Mouse (Mus musculus): ENCODE measurements around the gene Fam89b. TPM values are rescaled to one million over a fixed set of nuclear protein-coding genes. Genes with fewer than 3 reads are reported as not detected.

Fam89b gene
- polyA plus RNA-seq, 1 experiment from 2014 or later, result 93.4 TPM

DNA sequence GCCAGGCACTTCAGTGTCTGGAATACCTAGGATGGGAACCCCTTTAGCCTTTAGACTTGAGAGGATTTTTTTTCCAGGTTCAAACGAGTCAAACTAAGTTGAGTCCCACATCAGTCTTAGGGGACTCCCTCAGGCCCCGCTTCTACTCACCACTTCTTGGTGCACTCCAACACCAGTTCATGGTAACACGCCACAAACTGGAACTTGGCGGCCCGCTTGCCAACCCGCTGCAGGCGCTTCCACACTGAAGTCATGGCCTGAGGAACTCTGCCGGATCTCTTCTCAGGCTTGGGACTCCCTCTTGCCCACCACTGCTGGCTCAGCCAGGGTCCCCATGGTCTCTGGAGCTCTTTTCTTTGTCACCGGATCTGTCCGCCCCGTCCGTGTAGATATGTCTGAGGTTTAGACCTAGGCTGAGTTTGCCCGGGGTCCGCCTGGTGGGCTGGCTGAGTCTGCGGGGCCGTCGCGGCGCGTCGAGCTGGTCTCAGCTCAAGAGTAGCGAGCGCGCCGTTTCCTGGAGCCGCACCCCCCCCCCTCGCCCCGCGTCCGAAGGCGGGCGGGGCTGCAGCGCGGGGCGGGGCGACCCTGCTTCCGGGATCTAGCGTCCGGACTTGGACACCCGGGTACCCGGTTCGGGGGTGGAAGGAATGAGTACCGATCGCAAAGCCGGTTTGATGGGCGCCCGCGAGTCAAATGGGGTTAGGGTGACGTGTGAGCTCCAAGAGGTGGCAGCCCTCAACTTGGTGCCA lies 3.5 kb downstream of the Fam89b start, which contains the start of gene Ehbp1l1:
Ehbp1l1 (minus strand) TSS at position 551 of the 749 bp plus-strand sequence.
- H3K36me3 ChIP-seq (ENCODE audit: insufficient read depth, low read length), result peaks cover 19% of the 10 kb centered on the region
- peak within 1 kb of the TSS; percentile 97 for H3K4me3 ChIP-seq (ENCODE audit: low read length)
- no peaks in the 10 kb centered on the region for H3K27me3 ChIP-seq (ENCODE audit: insufficient read depth, low read length)
- peak within 1 kb of the TSS; percentile 70 for H3K9ac ChIP-seq (replicated peaks; ENCODE audit: low read length)
- peak within 1 kb of the TSS; percentile 67 for H3K27ac ChIP-seq (ENCODE audit: low read length)
- ATAC-seq (ENCODE audit: low FRiP score, low TSS enrichment), result peak; percentile 7; the same call in 1 of the 2 replicates
- 8% methylated on average over 49 of the region's 49 CpGs for WGBS
- peaks cover 63% of the 10 kb centered on the region for H3K4me1 ChIP-seq (ENCODE audit: insufficient read depth, low read length)
- H3K4me2 ChIP-seq (replicated peaks; ENCODE audit: low read depth, low read length), result peak within 1 kb of the TSS; percentile 85
- H3K9me3 ChIP-seq (ENCODE audit: low read length), result no peaks in the 10 kb centered on the region

DNA sequence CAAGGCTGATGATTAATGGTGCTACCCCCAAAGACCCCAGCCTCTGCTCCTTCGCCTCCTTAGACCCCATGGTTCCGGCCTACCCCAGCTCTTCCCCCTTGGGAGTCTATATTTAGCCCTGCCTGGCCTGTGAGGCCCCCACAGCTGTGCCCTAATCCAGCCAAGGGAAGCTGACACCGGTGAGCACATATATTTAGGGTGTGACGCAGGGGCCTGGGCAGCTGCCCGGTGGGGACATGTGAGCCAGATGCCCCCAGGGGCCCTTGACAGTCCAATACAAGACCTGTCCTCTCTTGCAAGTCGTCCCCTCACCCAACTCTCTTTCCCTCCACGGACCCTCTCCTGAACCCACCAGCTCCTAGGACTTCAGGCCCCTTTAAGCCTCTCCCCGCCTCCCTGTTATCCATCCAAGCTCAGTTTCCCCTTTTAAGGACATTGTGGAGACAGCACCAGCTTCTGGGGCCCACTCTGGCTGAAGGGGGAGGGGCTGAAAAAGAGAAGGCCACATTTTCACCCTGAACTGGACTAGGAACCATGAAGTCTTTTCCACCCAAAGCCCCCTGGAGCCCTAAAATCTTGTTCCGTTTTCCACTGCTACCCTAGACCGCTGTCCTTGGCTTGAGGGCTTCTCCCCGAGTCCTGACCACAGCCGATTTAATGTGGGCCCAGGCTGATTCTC lies 4.3 kb downstream of the Fam89b start:
- peak overlapping the region; percentile 67 for H3K27ac ChIP-seq (ENCODE audit: low read length)
- H3K27me3 ChIP-seq (ENCODE audit: insufficient read depth, low read length), result no peaks in the 10 kb centered on the region
- peak overlapping the region; percentile 52 for H3K4me3 ChIP-seq (ENCODE audit: low read length)
- peaks cover 56% of the 10 kb centered on the region for H3K4me1 ChIP-seq (ENCODE audit: insufficient read depth, low read length)
- H3K9me3 ChIP-seq (ENCODE audit: low read length), result no peaks in the 10 kb centered on the region
- ATAC-seq (ENCODE audit: low FRiP score, low TSS enrichment), result no peak
- peaks cover 24% of the 10 kb centered on the region for H3K36me3 ChIP-seq (ENCODE audit: insufficient read depth, low read length)
- 54% methylated on average over 12 of the region's 12 CpGs for WGBS
- H3K4me2 ChIP-seq (replicated peaks; ENCODE audit: low read depth, low read length), result peak overlapping the region; percentile 85
- peak overlapping the region; percentile 70 for H3K9ac ChIP-seq (replicated peaks; ENCODE audit: low read length)

DNA sequence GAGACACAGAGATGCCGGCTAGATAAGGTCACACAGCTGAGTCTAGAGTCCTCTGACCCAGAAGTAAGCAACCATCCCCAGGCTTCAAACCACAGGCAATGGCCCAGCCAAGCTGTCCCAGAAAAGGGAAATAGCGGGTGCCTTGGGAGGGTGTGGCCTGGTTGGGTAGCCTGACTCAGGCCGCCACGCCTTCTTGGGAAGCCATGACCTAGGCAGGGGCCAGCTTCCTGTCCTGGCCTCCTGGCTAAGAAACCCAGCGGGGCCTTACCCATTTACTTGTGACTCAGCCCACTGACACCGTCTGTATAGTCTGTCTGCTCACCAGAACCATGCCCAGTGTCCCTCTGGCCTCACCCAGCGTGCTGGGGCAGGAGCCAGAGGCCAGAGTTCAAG lies 4.9 kb downstream of the Fam89b start:
- Histone ChIP-seq H3K4me3 (ENCODE audit: low read length) (peak overlapping the region; percentile 52), H3K27me3 (ENCODE audit: insufficient read depth, low read length) (no peaks in the 10 kb centered on the region), H3K9me3 (ENCODE audit: low read length) (no peaks in the 10 kb centered on the region), H3K36me3 (ENCODE audit: insufficient read depth, low read length) (peaks cover 27% of the 10 kb centered on the region), H3K4me2 (replicated peaks; ENCODE audit: low read depth, low read length) (peak overlapping the region; percentile 85), H3K4me1 (ENCODE audit: insufficient read depth, low read length) (peaks cover 49% of the 10 kb centered on the region), H3K27ac (ENCODE audit: low read length) (peak overlapping the region; percentile 67), H3K9ac (replicated peaks; ENCODE audit: low read length) (peak overlapping the region; percentile 70)
- ATAC-seq (ENCODE audit: low FRiP score, low TSS enrichment), result no peak
- 49% methylated on average over 7 of the region's 7 CpGs for WGBS

DNA sequence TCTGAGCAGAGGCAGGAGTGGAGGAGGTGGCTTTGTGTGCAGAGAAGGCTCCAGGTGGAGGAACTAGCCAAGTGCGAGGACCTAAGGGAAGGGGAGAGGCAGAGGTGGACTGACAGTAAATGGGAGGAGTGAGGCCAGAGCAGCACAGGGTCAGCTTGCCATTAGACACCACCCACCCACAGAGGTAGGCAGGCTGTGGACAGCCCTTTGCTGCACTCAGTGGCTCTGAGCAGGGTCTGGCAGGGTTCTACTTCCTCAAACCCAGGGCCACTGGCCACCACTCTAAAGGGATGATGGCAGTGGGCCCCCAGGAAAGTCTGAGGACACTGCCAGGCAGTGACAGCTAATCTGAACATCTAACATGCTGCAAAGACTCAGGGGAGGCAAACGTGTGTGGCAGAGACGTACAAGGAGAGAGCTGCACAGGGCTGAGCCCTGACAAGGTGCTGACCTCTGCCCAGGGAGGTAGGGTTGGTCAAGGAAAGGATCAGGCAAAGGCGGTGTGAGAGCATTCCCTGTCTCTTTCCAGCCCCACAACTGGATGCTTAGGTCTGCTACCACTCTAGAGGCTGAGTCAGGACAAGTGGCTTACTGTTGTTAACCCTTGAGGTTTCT lies 5.4 kb downstream of the Fam89b start:
- ATAC-seq (ENCODE audit: low FRiP score, low TSS enrichment), result no peak
- H3K36me3 ChIP-seq (ENCODE audit: insufficient read depth, low read length), result peaks cover 31% of the 10 kb centered on the region
- peaks cover 49% of the 10 kb centered on the region for H3K4me1 ChIP-seq (ENCODE audit: insufficient read depth, low read length)

DNA sequence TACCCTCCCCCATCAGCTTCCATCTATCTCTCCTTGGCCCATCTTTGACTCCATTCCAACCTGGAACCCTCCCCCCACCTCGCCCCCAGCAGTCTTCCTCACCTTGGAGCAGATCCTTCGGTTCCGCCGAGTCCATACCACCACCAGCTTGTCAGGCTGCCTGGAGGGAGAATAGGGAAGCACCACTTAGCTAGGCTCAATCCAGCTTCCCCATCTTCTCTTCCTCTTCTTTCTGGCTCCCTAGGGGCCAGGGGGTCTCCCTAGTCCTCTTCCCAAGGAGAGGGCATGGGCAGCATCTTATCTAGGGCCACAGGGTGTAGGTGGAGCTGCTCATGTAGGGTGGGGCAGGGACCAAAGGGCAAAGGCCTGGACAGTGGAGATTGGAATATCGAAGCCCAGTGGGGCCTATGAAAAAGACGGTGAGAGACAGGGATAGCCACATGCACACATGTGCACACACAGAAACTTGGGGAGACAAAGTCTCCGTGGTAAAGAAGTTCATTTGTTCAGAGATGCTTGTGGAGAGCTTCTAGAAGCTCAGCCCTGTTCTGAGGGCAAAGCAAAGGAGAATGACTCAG lies 6.5 kb downstream of the Fam89b start:
- Histone ChIP-seq H3K27ac (ENCODE audit: low read length) (no peak overlapping the region), H3K4me2 (replicated peaks; ENCODE audit: low read depth, low read length) (no peak overlapping the region), H3K9ac (replicated peaks; ENCODE audit: low read length) (no peak overlapping the region), H3K27me3 (ENCODE audit: insufficient read depth, low read length) (no peaks in the 10 kb centered on the region), H3K36me3 (ENCODE audit: insufficient read depth, low read length) (peaks cover 36% of the 10 kb centered on the region), H3K4me3 (ENCODE audit: low read length) (no peak overlapping the region), H3K4me1 (ENCODE audit: insufficient read depth, low read length) (peaks cover 41% of the 10 kb centered on the region), H3K9me3 (ENCODE audit: low read length) (no peaks in the 10 kb centered on the region)
- ATAC-seq (ENCODE audit: low FRiP score, low TSS enrichment), result no peak
- 92% methylated on average over 7 of the region's 7 CpGs for WGBS

More for the DNA sequence above, 5.4 kb downstream of the Fam89b start:
- Histone ChIP-seq H3K4me2 (replicated peaks; ENCODE audit: low read depth, low read length) (peak overlapping the region; percentile 85), H3K27ac (ENCODE audit: low read length) (0 out of 2 replicates have a peak overlapping the region, but pooled peaks have one; percentile 30), H3K9me3 (ENCODE audit: low read length) (no peaks in the 10 kb centered on the region), H3K27me3 (ENCODE audit: insufficient read depth, low read length) (no peaks in the 10 kb centered on the region), H3K4me3 (ENCODE audit: low read length) (peak overlapping the region; percentile 52), H3K9ac (replicated peaks; ENCODE audit: low read length) (peak overlapping the region; percentile 17; the same call in 1 of the 2 replicates)
- 42% methylated on average over 4 of the region's 4 CpGs for WGBS

DNA sequence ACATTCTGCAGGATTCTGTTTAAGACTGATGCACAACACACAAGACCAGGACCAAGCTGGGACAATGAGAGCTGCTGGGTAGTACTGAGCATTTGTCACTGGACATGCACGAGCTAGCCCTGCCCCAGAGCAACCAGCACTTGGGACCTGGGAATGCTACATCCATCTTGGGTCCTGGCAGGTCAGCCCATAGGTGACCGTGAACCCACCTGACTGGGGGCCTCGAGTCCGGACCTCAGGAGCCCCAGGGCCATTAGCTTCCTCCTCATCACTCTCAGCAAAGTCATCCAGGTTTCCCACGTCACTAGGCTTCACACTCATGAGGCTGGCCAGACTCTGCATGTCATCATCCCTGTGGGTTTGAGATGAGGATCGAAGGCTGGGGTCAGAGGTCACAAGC lies 8.2 kb downstream of the Fam89b start:
- Histone ChIP-seq H3K4me3 (ENCODE audit: low read length) (no peak overlapping the region), H3K27ac (ENCODE audit: low read length) (no peak overlapping the region), H3K27me3 (ENCODE audit: insufficient read depth, low read length) (no peaks in the 10 kb centered on the region), H3K9ac (replicated peaks; ENCODE audit: low read length) (no peak overlapping the region), H3K36me3 (ENCODE audit: insufficient read depth, low read length) (peaks cover 36% of the 10 kb centered on the region), H3K4me1 (ENCODE audit: insufficient read depth, low read length) (peaks cover 26% of the 10 kb centered on the region), H3K9me3 (ENCODE audit: low read length) (no peaks in the 10 kb centered on the region), H3K4me2 (replicated peaks; ENCODE audit: low read depth, low read length) (no peak overlapping the region)
- WGBS, result 91% methylated on average over 6 of the region's 6 CpGs
- ATAC-seq (ENCODE audit: low FRiP score, low TSS enrichment), result no peak

DNA sequence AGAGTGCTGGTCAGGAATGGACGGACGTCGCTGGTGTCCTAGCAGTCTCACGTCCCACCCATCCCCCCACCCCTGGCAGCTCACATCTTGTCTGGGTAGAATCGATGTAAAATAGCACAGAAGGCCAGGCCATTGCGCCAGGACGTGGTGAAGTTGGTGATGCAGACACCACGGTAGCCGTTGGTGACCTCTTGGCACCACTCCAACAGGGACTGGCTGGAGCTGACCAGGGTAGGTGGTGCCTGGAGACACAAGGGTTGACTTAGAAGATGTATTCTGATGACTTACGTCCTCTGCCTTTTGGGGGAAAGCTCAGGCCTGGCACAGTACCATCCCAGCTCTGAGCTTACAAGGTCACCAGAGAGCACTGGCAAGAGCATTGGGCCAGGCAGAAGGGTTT lies 12.5 kb downstream of the Fam89b start:
- Histone ChIP-seq H3K4me3 (ENCODE audit: low read length) (no peak overlapping the region), H3K27me3 (ENCODE audit: insufficient read depth, low read length) (no peaks in the 10 kb centered on the region), H3K9ac (replicated peaks; ENCODE audit: low read length) (no peak overlapping the region), H3K4me1 (ENCODE audit: insufficient read depth, low read length) (peaks cover 21% of the 10 kb centered on the region), H3K9me3 (ENCODE audit: low read length) (no peaks in the 10 kb centered on the region), H3K27ac (ENCODE audit: low read length) (no peak overlapping the region), H3K4me2 (replicated peaks; ENCODE audit: low read depth, low read length) (no peak overlapping the region), H3K36me3 (ENCODE audit: insufficient read depth, low read length) (peaks cover 30% of the 10 kb centered on the region)
- WGBS, result 65% methylated on average over 10 of the region's 10 CpGs
- ATAC-seq (ENCODE audit: low FRiP score, low TSS enrichment), result no peak

DNA sequence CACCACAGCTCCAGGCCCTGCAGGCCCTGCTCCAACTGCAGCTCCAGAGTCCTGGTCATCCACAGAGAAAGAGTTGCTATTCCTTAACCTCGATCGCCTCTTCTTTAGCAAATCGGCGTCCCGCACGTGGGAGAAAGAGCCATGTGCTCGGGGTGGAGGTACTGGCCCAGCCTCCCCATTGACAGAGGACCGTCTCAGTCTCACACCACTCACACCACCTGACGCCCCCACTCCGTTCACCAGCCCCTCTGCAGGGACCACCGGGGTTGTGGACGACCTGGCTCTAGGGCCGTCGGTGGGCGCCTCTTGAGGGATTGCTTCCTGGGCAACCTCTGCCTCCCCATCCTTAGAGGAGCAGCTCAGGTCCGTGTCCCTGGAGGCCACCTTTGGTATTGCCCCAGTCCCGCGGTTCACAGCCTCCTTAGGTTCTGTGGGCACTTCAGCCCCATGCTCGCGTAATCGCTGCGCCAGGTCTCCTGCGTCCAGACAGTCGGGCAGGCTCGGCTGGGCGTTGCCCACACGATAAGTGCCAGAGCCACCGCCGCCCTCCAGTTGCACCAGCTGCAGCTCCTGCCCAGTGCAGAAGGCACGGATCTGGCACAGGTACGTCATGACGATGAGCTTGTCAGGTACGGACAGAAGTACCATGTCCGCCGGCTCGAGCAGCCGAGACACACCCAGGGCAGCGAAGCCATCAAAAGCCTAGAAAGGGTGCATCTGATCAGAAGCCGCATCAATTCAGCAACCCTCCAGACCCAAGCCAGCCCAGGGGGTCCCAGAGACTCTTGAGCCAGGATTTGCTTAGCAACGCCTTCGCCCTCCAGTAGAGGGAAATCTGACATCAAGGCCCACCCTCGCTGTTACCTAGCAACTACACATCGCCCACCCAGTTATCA lies 13.4 kb downstream of the Fam89b start:
- peak overlapping the region; percentile 4 for H3K9ac ChIP-seq (replicated peaks; ENCODE audit: low read length)
- H3K4me1 ChIP-seq (ENCODE audit: insufficient read depth, low read length), result peaks cover 21% of the 10 kb centered on the region
- no peaks in the 10 kb centered on the region for H3K9me3 ChIP-seq (ENCODE audit: low read length)
- H3K36me3 ChIP-seq (ENCODE audit: insufficient read depth, low read length), result peaks cover 24% of the 10 kb centered on the region
- no peak overlapping the region for H3K27ac ChIP-seq (ENCODE audit: low read length)
- peak overlapping the region; percentile 27 for H3K4me3 ChIP-seq (ENCODE audit: low read length)
- H3K4me2 ChIP-seq (replicated peaks; ENCODE audit: low read depth, low read length), result peak overlapping the region; percentile 49
- peak; percentile 33; the same call in 1 of the 2 replicates for ATAC-seq (ENCODE audit: low FRiP score, low TSS enrichment)
- no peaks in the 10 kb centered on the region for H3K27me3 ChIP-seq (ENCODE audit: insufficient read depth, low read length)
- WGBS, result 30% methylated on average over 43 of the region's 43 CpGs

DNA sequence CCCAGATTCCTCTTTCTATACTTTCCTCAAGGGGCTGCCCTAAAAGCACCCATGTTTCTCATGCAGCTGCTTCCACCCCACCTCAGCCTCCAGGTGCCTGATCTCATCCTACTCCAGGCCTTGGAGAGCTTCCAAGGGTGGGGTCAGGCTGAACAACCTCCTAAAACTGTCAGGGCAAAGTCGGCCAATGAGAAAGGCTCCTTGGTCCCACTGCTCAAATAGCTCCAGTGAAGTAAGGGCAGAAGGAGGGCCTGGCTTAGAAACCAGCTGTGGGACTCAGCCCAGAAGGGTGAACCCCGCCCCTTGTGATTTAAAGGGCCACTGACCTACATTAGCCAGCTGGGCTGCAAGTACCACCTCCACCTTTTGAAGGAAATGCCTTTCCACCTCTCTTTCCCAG lies 15.7 kb downstream of the Fam89b start:
- no peak overlapping the region for H3K4me3 ChIP-seq (ENCODE audit: low read length)
- peak overlapping the region; percentile 18; the same call in 1 of the 2 replicates for H3K4me2 ChIP-seq (replicated peaks; ENCODE audit: low read depth, low read length)
- H3K27ac ChIP-seq (ENCODE audit: low read length), result peak overlapping the region; percentile 73
- ATAC-seq (ENCODE audit: low FRiP score, low TSS enrichment), result peak; percentile 83
- H3K4me1 ChIP-seq (ENCODE audit: insufficient read depth, low read length), result peaks cover 21% of the 10 kb centered on the region
- no peaks in the 10 kb centered on the region for H3K27me3 ChIP-seq (ENCODE audit: insufficient read depth, low read length)
- no peaks in the 10 kb centered on the region for H3K9me3 ChIP-seq (ENCODE audit: low read length)
- WGBS, result 8% methylated on average over 2 of the region's 2 CpGs
- peak overlapping the region; percentile 51; the same call in 1 of the 2 replicates for H3K9ac ChIP-seq (replicated peaks; ENCODE audit: low read length)
- H3K36me3 ChIP-seq (ENCODE audit: insufficient read depth, low read length), result peaks cover 18% of the 10 kb centered on the region
